Mouse (Mus musculus): ENCODE measurements at regions not wholly inside any gene's neighbourhood (a gene's known extent, or its start where the extent isn't known, plus 50 kb on each side); places are given as distances from the start of the nearest gene placed in this dataset.

GRCm38 (mm10) chr1:35933511-35933910 lies 134.7 kb upstream of the Hs6st1 start:
- no peak for TF ChIP-seq CTCF (conservative IDR thresholded peaks at IDR 0.05; ENCODE audit: insufficient read depth, insufficient read length, low read depth, low read length)
- no peak for TF ChIP-seq POLR2A (IDR thresholded peaks at IDR 0.05; ENCODE audit: low read depth, low read length)

Measured in kidney, adult 2 months (tissue).